Mouse (Mus musculus): ENCODE results near the gene Spag9. TPM values are rescaled to one million over a fixed set of nuclear protein-coding genes. Genes with fewer than 3 reads are reported as not detected.

Spag9 gene
- total and polyA plus RNA-seq, 3 experiments, result 21.0 to 32.1 (median 22.6) TPM

GRCm38 (mm10) chr11:94173726-94174146 lies 177.8 kb downstream of the Spag9 start:
- Histone ChIP-seq H3K9me3 (replicated peaks; ENCODE audit: low read length) (peaks cover 12% of the 10 kb centered on the region), H3K4me1 (ENCODE audit: control insufficient read depth in 1 of 2, insufficient read depth in 2 of 2) (peaks cover 5 to 6% of the 10 kb centered on the region in 2 experiments; a peak in 2 of 4 replicates), H3K27me3 (replicated peaks) (peaks cover 16% of the 10 kb centered on the region), H3K9ac (ENCODE audit: insufficient read depth, low read depth) (no peak overlapping the region), H3K4me2 (ENCODE audit: insufficient read depth, low read depth, poor library complexity, severe bottlenecking) (no peak overlapping the region), H3K79me2 (replicated peaks; ENCODE audit: control insufficient read depth, extremely low read depth, insufficient read depth, poor library complexity, severe bottlenecking) (no peaks in the 10 kb centered on the region), H3K4me3 (replicated peaks in 1 of 3; ENCODE audit: low read depth in 2 of 3, low read length in 2 of 3, poor library complexity in 1 of 3) (no peak overlapping the region), H3K27ac (ENCODE audit: insufficient read depth, low read depth) (no peak overlapping the region), H3K36me3 (replicated peaks in 1 of 2; ENCODE audit: control insufficient read depth in 1 of 2, insufficient read depth in 1 of 2, low read length in 1 of 2) (no peaks in the 10 kb centered on the region)
- dilution Hi-C loops (cut with MboI; ENCODE audit: extremely low pct_ligation_motif_present, extremely low pct_unique_long_range_greater_than_20kb, low sequenced_read_pairs) (no loop called here), in situ Hi-C loops (cut with MboI; ENCODE audit: low pct_ligation_motif_present, low pct_unique_long_range_greater_than_20kb, low sequenced_read_pairs) (no loop called here)
- TF ChIP-seq TCF12 (IDR thresholded peaks at IDR 0.05; ENCODE audit: low read depth, low read length) (no peak), ZNF384 (IDR thresholded peaks at IDR 0.05; ENCODE audit: low read depth, low read length) (no peak), USF2 (conservative IDR thresholded peaks at IDR 0.05; ENCODE audit: low read depth, low read length) (no peak), MAZ (IDR thresholded peaks at IDR 0.05; ENCODE audit: low read depth, low read length) (no peak), CHD1 (IDR thresholded peaks at IDR 0.05; ENCODE audit: low read depth, low read length) (no peak)
- DNase-seq (ENCODE audit: extremely low read depth), result no peak

GRCm38 (mm10) chr11:94175288-94175687 lies 179.4 kb downstream of the Spag9 start:
- TF ChIP-seq MAFK (IDR thresholded peaks at IDR 0.05; ENCODE audit: insufficient replicate concordance, low read length) (no peak), RCOR1 (conservative IDR thresholded peaks at IDR 0.05; ENCODE audit: low read depth, low read length) (no peak), MYC (IDR thresholded peaks at IDR 0.05; ENCODE audit: low read depth, low read length) (no peak), PAX5 (IDR thresholded peaks at IDR 0.05; ENCODE audit: low read length) (no peak), HCFC1 (IDR thresholded peaks at IDR 0.05; ENCODE audit: low read depth, low read length) (no peak), CHD2 (IDR thresholded peaks at IDR 0.05; ENCODE audit: low read length) (no peak), CHD1 (IDR thresholded peaks at IDR 0.05; ENCODE audit: low read depth, low read length) (no peak), MAX (IDR thresholded peaks at IDR 0.05; ENCODE audit: low read length) (no peak), RAD21 (IDR thresholded peaks at IDR 0.05; ENCODE audit: low read depth, low read length) (no peak)
- peaks cover 6 to 7% of the 10 kb centered on the region in 2 experiments; a peak in 2 of 4 replicates for H3K4me1 ChIP-seq (ENCODE audit: control insufficient read depth in 1 of 2, insufficient read depth in 2 of 2)
- peaks cover 11% of the 10 kb centered on the region for H3K9me3 ChIP-seq (replicated peaks; ENCODE audit: low read length)
- no peak for DNase-seq (ENCODE audit: extremely low read depth)
- H3K36me3 ChIP-seq (replicated peaks in 1 of 2; ENCODE audit: control insufficient read depth in 1 of 2, insufficient read depth in 1 of 2, low read length in 1 of 2), result no peaks in the 10 kb centered on the region
- H3K79me2 ChIP-seq (replicated peaks; ENCODE audit: control insufficient read depth, extremely low read depth, insufficient read depth, poor library complexity, severe bottlenecking), result no peaks in the 10 kb centered on the region
- H3K27ac ChIP-seq (ENCODE audit: insufficient read depth, low read depth), result no peak overlapping the region
- dilution Hi-C loops (cut with MboI; ENCODE audit: extremely low pct_ligation_motif_present, extremely low pct_unique_long_range_greater_than_20kb, low sequenced_read_pairs), result no loop called here
- H3K9ac ChIP-seq (ENCODE audit: insufficient read depth, low read depth), result no peak overlapping the region
- in situ Hi-C loops (cut with MboI; ENCODE audit: low pct_ligation_motif_present, low pct_unique_long_range_greater_than_20kb, low sequenced_read_pairs), result no loop called here
- H3K27me3 ChIP-seq (replicated peaks), result peaks cover 12% of the 10 kb centered on the region
- no peak overlapping the region for H3K4me2 ChIP-seq (ENCODE audit: insufficient read depth, low read depth, poor library complexity, severe bottlenecking)
- no peak overlapping the region for H3K4me3 ChIP-seq (replicated peaks in 1 of 3; ENCODE audit: low read depth in 2 of 3, low read length in 2 of 3, poor library complexity in 1 of 3)

Other genes with a start within 250 kb of the Spag9 start
- gene Utp18, start 110.3 kb upstream of the Spag9 start, total RNA-seq (2012; rRNA removed), result 61.8 and 76.0 TPM in 2 replicates
- 132 and 153 TPM in 2 replicates for gene Utp18, start 110.3 kb upstream of the Spag9 start, total RNA-seq (2014; rRNA removed)
- 93.9 and 117 TPM in 2 replicates for gene Utp18, start 110.3 kb upstream of the Spag9 start, polyA plus RNA-seq (2012; ENCODE audit: insufficient read length, low read depth)
- 19.9 TPM in 2 replicates for gene Mbtd1, start 110.2 kb upstream of the Spag9 start, total RNA-seq (2012; rRNA removed)
- 20.5 and 21.5 TPM in 2 replicates for gene Mbtd1, start 110.2 kb upstream of the Spag9 start, total RNA-seq (2014; rRNA removed)
- 46.5 and 50.1 TPM in 2 replicates for gene Mbtd1, start 110.2 kb upstream of the Spag9 start, polyA plus RNA-seq (2012; ENCODE audit: insufficient read length, low read depth)
- gene Nme2, start 39.8 kb upstream of the Spag9 start, total RNA-seq (2012; rRNA removed), result 1,722 and 2,105 TPM in 2 replicates
- 1,555 and 1,586 TPM in 2 replicates for gene Nme2, start 39.8 kb upstream of the Spag9 start, total RNA-seq (2014; rRNA removed)
- 945 and 1,140 TPM in 2 replicates for gene Nme2, start 39.8 kb upstream of the Spag9 start, polyA plus RNA-seq (2012; ENCODE audit: insufficient read length, low read depth)
- gene Gm20390, start 27.8 kb upstream of the Spag9 start, total RNA-seq (2012; rRNA removed), result 717 and 896 TPM in 2 replicates
- gene Gm20390, start 27.8 kb upstream of the Spag9 start, total RNA-seq (2014; rRNA removed), result 136 and 137 TPM in 2 replicates
- gene Gm20390, start 27.8 kb upstream of the Spag9 start, polyA plus RNA-seq (2012; ENCODE audit: insufficient read length, low read depth), result 691 and 791 TPM in 2 replicates
- 187 and 253 TPM in 2 replicates for gene Nme1, start 27.6 kb upstream of the Spag9 start, total RNA-seq (2012; rRNA removed)
- 443 and 488 TPM in 2 replicates for gene Nme1, start 27.6 kb upstream of the Spag9 start, total RNA-seq (2014; rRNA removed)
- 129 and 170 TPM in 2 replicates for gene Nme1, start 27.6 kb upstream of the Spag9 start, polyA plus RNA-seq (2012; ENCODE audit: insufficient read length, low read depth)
- 8.8 and 10.6 TPM in 2 replicates for gene Tob1, start 215.4 kb downstream of the Spag9 start, total RNA-seq (2012; rRNA removed)
- 7.2 and 9.0 TPM in 2 replicates for gene Tob1, start 215.4 kb downstream of the Spag9 start, total RNA-seq (2014; rRNA removed)
- 12.5 and 14.3 TPM in 2 replicates for gene Tob1, start 215.4 kb downstream of the Spag9 start, polyA plus RNA-seq (2012; ENCODE audit: insufficient read length, low read depth)
- gene Wfikkn2, start 249.9 kb downstream of the Spag9 start, total RNA-seq (2012; rRNA removed), result 0.04 and 0.08 TPM in 2 replicates
- 0.08 TPM in 1 of 2 replicates, not detected in the other for gene Wfikkn2, start 249.9 kb downstream of the Spag9 start, total RNA-seq (2014; rRNA removed)
- gene Wfikkn2, start 249.9 kb downstream of the Spag9 start, polyA plus RNA-seq (2012; ENCODE audit: insufficient read length, low read depth), result 0.10 and 0.11 TPM in 2 replicates

All from CH12.LX (cell line).